Mouse (Mus musculus) urinary bladder, adult 2 months (tissue): ENCODE results near the gene Clba1. TPM values are rescaled to one million over a fixed set of nuclear protein-coding genes. Genes with fewer than 3 reads are reported as not detected.
"Not testable (repeated sequence)": the region's sequence is repeated elsewhere in the genome, so short reads cannot be mapped to it uniquely, and the experiment has no call there.

ENCODE experiments used
- DNase-seq: peaks from one replicate; pipeline ENCODE4 v3.0.0; 2022; ENCODE audit warnings: low spot score
- polyA plus RNA-seq: library from polyadenylated mRNA; depleted of rRNA; stranded (reverse); fragments of >200 nt; gene quantifications from 2 replicates; pipeline ENCODE4 v1.2.3, GENCODE M21; 2012

Gene Clba1
- polyA plus RNA-seq, 1 experiment: 5.3 TPM

DNA sequence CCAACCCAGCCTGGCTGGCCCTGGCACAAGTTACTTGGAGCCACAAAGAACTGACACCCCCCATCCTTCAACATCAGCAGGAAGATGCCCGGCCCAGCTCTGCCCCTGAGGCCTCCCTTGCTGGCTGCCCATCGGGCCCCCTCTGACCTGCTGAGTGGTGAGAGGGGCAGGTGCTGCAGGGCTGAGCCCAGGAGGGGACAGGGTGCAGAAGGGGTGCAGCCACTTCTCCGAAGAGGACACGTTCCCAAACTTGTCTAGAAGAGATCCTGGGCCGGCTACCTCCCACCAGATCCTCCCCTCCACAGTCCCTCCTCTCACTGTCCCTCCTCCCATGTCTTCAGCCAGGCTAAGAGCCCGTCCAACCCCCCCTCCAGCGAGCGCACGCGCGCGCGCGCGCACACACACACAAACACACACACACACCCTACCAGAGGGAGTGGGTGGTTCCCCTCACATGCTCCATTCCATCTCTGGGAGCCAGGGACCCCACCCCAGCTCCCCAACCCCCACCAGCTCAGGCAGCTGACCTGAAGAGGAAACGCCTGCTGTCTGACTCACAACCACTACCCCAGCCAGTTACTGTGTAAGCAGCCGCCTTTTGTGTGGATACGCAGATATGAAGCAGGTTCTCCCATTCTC is 13.2 kb upstream of the Clba1 start:
- DNase-seq: no peak

DNA sequence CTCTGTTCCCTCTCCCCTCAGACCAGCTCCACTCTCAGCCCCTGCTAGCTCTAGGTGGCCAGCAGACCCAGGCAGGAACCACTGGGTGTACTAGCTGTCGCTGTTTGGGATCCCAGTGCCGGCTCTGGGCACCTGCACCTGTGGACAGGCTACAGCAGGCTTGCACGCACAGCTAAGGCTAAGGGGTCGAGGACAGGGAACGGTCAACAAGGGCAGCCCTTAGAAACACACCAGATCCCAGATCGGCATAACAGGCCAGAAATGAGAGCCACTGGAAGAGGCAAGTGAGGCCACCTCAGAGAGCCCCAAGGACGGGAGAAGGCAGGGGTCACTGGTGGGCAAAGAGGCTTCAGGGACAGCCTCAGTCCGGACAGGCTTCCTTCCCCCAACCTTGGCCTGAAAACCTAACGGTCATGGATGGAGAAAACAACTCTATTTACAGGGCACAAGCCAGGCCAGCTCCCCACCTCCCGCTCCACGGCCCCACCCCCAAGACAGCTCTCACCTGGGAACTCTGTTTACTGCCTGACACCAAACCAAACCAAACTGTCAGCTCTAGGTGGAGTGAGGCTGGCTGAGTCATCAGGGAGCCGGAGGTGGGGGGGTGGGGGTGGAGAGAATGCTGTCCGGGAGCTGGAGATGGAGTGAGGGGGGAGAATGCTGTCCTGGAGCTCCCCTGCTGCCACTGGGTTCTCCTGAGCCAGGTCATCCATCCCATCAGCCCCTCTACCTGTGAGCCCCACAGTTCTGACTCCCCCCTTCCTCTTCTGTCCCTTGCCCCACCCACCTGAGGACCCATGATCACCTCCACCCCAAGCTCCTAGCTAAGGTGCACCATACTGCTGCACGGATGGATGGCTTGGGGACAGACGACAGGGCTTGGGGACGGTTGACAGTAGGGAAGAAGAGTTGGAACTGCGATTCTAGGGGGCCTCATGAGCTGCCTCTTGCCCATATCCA is 11.9 kb upstream of the Clba1 start:
- DNase-seq: no peak

DNA sequence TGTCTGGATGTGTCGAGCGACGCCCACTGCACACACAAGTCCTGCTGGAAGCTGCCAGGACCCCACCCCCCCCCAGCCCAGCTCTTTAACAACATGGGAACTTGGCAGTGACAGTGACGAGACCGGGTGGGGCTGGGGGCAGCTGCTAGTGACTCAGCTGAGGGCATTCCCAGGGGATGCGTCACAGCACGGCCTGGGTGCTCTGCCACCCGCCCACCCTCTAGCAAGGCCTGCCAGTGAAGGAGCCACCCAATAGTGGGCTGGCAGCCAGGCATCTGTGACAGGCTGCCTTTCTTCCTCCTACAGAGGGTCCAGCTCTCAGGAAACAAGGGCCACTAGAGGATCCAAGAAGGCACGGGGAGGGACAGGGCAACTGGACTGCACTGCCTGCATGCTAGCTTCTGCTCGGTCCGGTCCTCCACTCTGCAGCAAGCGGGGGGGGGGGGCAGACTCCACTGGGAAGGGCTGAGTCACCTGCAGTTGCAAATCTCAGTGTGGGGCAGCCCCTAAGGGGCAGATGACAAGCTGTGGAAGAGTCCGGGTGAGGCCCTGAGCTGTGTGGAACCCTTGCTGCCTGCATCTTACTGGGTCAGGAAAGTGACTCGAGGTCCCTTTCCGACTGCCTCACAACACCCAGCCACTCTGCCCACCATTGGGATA is 10.9 kb upstream of the Clba1 start:
- peak; percentile 57 for DNase-seq

DNA sequence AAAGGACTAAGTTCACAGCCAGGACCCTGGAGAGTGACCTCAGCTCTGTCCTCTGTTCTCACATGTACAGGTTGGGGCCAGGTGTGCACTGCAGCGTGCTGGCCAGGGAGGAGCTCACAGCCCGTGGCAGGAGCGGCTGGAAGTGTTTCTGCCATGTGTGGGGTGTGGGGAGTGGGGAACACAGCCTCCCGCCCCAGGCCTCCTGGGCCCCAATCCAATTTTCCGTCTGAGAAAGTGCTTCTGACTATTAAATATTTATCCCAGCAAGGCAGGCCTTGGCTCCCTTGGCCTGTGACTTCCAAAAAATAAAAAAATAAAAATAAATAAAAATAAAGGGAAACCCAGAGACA is 10.4 kb upstream of the Clba1 start:
- DNase-seq: no peak

DNA sequence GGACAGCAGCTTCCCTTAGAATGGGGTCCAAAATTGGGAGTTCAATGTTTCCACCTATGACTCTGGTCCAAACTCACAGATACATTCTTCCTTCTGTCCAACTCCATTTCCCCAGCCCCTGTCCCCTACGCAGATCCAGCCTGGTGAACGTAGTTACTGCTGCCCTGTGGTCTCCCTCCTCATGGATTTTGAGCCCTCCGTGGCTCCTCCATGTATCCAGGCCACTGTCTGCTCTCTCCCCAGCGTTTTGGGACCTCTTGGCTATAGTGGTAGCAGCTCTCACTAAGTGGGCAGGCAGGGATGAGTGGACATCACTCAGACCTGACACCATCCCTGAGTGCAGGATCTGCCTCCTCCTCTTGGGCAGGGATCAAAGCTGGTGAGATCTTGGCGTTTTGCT is 10.0 kb upstream of the Clba1 start:
- no peak for DNase-seq

DNA sequence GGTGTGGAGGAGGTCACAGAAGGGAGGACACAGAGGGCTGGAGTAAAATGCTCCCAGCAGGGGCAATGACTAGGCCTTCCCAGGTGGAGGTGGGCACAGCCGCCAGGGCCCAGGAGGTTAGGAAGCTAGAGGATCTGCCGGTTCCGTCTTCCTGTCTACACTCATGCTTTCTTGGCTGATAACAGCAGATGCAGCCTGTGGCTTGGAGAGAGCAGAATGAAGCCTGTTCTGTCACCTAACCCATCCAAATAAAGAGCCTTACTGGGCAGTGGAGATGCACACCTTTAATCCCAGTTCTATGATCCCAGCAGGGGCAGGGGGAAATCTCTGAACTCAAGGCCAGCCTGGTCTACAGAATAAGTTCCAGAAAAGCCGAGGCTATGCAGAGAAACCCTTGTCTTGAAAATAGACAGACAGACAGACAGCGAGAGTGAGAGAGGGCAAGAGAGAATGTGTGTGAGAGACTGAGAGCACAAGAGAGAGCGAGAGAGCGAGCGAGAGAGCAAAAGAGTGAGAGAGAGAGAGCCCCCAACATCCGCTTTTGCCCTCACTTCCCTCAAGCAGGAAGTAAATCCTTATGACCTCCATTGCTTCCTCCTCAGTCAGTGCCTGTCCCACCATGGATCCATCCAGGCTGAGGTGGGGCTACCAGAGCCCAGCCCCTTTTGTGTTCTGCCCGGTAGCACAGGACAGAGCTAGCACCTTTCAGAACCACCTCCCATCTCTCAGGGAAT is 9.3 kb upstream of the Clba1 start:
- no peak for DNase-seq

DNA sequence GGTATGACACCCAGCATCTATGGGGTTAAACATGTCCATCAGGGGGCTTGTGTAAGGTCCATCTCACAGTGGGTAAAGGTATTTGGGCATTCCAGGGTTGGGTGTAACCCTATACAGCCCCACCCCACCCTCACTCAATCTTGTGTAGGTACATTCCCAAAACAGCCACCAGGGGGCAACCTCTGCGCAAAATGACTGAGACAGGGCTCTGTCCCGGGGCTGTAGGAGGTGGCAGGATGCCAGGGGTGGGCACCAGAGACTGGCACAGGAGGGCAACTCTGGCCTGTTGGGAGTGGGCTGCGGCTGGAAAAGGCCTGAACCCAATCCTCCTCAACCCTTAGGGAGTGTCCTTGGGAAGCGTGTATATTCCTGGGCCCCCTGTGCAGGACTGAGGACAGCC is 8.3 kb upstream of the Clba1 start:
- no peak for DNase-seq

DNA sequence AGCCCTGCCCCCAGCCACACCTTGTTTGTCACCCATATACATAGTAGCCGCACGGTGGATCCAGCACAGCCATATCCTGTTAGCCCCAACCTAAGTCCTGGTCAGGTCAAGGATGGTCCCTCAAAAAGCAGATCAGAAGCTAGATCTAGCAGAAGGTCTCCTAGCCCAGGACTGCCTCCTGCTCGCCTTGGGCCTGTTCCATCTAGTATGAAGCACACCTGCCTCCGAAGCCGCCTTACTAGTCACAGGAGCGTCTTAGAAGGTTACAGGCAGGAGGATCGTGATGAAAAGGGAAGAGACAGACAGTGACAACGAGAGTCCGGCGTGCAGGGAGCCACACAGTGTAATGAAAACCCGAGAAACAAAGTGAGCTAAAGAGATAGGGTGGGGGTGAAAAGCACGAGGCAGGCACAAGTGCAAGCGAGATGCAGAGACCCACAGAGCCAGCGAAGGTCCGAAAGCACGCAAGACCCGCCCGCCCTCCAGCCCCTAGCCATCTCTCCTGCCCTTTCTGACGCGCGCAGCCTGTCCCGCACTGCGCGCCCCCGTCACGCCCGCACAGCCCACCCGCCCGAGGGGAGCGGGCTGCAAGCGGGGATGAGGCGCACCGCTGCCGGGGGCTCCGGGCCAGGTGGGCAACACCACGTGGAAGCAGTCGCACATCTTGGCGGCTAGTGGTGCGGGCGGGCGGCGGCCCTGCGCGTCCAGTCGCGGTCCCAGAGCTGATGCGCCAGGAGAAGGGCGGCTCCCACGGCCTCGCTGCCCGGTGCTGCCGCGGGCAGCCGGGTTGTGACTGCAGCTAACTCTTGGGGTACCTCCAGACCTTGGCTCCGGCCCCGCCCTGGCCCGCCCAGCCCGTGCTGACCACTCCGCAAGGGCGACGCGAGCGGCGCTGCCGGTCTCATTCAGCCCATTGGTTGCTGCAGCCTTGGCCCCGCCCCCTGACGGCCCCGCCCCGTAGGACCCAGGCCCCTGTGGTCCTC is 6.6 kb upstream of the Clba1 start, which contains the start of gene Ahnak2:
TSS of gene Ahnak2 (minus strand) at position 794 of the 983 bp plus-strand sequence.
- DNase-seq: no peak

DNA sequence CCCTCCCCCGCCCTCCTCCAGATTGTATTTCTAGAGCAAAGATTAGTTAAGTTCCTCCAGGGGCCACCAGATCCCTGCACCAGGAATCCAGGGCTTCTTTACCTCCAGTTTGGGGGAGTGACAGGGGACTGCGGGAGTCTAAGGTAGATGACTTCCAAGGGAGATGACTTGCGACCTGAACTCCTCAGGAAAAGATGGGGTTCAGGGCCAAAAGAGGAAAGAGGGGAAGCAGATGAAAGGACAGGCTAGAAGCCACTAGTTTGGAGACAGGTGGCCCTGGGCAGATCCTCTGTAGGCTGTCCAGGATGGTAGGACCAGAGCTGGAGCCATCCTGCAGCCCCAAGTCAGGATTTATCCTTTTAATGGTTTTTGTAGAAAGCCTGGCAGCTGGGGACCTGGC is 5.8 kb upstream of the Clba1 start:
- DNase-seq: no peak

DNA sequence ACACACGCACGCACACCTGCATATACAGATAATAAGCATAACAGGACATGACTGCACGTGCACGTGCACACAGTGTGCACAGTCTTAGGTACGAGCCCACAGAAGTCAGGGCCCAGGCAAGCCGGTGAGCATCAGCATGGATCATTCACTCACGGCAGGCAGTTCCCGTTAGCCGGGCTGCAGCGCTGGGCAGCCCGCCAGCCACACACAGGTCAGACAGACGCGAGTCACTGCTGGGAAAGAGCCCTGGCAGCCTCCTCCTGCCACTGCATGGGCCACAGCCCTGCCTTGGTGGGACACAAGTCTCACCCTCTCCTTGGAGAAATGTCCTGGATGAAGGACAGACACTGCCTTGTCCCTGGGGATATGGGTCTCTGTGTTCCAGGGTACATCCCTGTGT is 4.7 kb upstream of the Clba1 start:
- no peak for DNase-seq

DNA sequence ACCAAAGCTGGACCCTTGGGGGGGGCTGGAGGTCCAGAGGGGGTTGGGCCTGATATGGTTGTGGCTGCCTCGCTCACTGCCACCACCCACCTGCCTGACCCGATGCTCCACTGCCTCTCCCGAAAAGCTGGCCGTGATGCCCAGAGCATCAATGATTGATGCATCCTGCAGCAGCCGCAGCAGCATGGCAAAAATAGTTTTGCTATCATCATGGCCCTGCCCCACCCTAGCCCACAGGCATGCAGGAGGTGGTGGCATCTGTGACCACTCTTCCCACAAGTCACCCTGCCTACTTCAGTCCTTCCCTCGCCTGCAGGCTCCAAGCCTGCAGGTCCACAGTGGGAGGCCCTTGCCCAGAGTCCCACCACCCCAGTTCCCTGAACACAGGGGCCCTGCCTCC is 2.7 kb upstream of the Clba1 start:
- DNase-seq: no peak

DNA sequence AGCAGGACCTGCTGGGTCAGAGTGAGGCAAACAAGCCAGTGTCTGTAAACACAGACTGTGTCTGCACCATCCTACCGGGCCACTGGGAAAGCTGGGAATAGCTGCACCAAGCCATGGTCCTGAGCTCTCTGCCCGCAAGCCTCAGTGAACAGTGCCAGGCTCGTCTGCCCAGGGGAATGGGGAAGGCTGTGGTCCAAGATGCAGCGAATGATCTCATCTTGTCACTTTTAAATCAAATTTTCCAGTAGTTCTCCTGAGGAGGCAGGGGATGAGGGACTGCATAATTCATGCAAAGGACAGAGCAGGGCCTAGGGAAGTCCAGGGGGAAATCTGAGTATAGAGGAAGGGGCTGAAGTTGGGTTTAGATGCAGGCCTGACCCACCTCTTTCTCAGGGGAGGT is 941 bp upstream of the Clba1 start:
- no peak for DNase-seq

DNA sequence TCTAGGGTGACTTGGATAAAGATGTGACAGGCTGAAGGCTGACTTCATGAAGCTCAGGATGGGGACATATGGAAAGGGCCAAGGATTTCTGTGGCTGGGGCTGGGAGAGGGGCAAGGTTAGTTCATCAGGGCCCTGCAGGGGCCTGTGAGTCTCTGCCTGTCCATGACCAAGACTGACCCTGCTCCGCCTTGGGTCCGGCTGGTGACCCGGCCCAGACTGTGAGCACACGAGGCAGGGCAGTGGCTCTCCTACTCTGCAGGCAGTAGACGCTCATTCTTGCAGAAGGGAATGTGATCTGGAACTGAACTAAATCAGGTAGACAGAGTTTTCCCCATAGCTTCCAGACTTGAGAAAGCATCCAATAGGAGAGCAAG is 538 bp upstream of the Clba1 start:
- DNase-seq: no peak

DNA sequence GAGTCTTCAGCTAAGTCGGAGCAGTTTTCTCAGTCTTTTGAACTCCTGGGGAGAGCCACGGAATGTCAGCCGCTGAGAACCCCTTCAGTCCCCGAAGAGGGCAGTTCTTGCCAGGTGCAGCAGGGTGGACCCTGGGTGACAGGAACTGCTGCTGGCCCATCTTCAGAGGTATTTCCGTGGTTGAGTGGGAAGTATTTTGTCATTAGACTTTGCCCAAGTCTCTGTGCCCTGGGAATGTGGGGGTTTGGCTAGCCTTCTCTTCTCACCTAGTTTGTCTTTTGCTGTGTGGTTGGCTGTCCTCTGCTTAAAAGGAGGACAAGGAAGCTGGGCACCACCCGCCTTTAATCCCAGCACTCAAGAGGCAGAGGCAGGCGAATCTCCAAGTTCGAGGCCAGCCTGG is 904 bp downstream of the Clba1 start:
- DNase-seq: no peak

DNA sequence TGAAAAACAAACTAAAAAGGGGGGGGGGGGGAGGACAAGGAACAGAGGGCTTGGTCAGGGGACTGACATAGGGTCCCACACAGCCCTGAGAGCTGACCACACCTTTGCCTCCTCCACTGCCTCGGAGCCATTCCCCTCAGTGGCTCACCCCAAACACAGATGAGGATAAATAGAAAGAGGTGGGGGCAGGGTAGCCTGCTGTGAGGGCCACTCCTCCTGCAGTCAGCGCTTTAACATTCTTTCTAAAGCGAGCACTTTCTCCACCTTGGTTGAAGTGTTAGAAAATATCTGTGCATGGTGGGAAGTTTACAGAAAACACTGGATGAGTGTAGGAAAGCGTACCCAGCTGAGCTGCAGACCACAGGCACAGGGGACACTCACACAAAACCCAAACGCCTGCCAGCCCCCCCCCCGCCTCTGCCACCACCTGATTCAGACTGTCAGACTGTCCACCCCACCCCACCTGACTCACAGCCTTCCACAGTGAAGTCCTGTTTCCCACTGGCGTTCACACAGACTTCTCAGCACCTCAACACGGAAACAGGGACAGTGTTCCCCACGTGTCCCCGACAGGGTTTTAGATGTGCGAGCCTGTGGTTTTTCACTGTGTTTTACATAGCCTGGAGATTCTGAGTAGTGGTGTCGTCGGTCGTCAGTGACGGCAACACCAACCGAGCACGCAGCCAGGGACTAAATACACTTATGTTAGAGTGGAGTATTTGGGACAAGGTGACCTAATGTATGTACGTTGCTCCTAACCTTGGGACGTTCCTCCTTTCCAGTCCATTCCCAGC is 1.6 kb downstream of the Clba1 start:
- no peak for DNase-seq

DNA sequence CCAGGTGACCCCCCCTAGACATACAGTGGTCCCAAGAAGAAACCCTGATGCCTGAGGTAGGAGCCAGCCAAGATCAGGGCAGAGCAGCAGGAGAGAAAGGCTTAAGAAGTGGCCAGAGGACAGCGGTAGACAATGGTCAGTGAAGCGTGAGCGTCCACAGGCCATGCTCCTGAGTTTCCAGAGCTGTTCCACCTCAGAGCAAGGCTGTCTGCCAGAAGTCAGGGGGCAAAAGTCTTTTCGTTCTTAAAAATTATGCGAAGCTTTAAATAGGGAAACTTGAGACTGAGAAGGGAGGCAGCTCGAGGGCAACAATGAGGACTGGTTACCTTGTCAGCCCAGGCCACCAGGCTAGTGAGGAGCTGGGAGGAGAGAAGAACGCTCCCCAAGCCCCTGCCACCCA is 4.6 kb downstream of the Clba1 start:
- DNase-seq: peak; percentile 11

DNA sequence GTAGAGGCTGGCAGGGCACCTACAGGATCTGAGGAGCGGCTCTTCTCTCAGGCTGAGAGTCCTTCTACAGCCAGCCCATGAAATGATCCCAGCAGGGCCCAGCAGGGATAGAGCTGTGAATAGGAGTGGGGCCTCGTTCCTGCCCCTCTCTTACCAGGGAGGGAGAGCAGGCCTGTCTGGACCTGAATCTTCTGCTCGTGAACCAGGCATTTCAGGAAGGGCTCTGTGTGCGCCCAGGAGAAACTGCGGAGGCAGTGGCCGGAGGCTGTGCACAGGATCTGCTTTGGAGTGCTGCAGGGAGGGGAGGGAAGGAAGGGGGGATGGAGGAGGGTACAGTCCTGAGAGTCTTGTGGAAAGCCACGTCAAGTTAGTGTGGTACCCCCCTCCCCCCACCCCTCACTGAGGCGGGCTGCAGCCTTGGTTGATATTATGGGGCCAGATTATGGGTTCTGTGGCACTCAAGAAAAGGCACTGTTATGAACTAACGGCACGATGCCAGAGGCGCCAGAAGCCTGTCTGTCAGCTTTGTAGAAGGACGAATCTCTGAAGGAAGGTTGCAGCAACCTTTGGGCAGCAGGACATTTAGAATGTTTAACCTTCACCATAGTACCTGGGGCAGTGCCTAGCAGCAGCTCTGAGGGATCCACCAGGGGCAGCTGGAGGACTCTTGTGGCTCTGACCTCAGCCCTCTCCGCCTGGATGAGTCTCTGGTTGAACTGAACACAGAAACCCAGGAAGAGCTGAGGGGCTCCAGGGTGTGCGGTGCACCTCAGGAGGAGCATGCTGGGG is 6.1 kb downstream of the Clba1 start:
- DNase-seq: peak; percentile 14

DNA sequence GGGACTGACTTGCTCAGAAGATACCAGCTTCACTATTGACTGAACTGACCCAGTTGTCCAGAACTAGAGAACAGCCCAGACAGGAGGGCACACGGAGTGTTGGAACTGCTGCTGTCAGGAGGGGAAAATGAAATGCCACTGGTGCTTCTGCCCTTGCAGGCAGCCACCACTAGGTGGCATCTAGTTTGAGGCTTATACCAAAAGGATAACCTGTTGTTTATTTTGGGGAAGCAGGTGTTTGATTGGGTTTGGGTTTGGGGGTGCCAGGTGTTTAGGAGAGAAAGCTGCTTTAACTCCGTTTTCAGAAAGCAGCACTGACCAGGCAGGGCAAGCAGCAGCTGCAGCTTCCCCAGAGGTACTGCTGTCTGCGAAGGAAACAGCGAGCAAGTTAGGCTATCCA is 7.6 kb downstream of the Clba1 start:
- DNase-seq: peak; percentile 23

DNA sequence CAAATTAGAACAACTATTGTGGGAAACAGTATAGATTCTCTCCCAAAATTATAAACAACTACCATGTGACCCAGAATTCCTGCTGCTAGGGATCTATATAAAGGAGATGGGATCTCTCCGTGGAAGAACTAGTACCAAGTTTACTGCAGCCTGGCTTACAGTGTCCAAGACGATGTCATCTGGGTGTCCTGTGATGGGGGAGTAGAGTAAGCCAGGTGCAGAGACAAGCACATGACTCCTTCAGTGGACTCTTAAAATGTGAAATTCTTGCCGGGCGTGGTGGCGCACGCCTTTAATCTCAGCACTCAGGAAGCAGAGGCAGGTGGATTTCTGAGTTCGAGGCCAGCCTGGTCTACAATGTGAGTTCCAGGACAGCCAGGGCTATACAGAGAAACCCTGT is 8.1 kb downstream of the Clba1 start:
- DNase-seq: not testable (repeated sequence)
